Mouse (Mus musculus): ENCODE measurements around the gene Bbc3. TPM values are rescaled to one million over a fixed set of nuclear protein-coding genes. Genes with fewer than 3 reads are reported as not detected.
"Not testable (repeated sequence)": the region's sequence is repeated elsewhere in the genome, so short reads cannot be mapped to it uniquely, and the experiment has no call there.

Gene Bbc3
- polyA plus RNA-seq (2015; fragmentation: Nextera tagmentation; extraction: Ambion mirVana) = 28.9 and 31.7 TPM in 2 replicates

DNA sequence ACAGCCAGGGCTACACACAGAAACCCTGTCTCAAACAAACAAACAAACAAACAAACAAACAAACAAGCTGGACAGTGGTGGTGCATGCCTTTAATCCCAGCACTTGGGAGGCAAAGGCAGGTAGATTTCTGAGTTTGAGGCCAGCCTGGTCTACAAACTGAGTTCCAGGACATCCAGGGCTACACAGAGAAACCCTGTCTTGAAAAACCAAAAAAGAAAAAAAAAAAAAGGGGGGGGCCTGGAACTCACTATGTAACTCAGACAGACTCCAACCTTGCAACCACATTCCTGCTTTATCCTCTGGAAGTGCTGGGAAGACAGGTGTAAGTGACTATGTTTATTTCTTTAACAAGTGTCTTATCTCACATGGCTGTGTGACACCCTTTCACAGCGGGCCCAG, at the start of gene Bbc3:
Gene Bbc3 (plus strand): TSS at position 301 of the 400 bp plus-strand sequence.
- not testable (repeated sequence) for H3K9me3 ChIP-seq; H3K27me3 ChIP-seq; ATAC-seq (ENCODE audit: low FRiP score, low read depth); H3K36me3 ChIP-seq
- Histone ChIP-seq H3K9ac (peak within 1 kb of the TSS; percentile 55), H3K27ac (replicated peaks) (peak within 1 kb of the TSS; percentile 71), H3K4me3 (peak within 1 kb of the TSS; percentile 60), H3K4me2 (peak within 1 kb of the TSS; percentile 99), H3K4me1 (replicated peaks) (peaks cover 43% of the 10 kb centered on the region)
- WGBS = 58% methylated on average over 1 of the region's 1 CpGs

DNA sequence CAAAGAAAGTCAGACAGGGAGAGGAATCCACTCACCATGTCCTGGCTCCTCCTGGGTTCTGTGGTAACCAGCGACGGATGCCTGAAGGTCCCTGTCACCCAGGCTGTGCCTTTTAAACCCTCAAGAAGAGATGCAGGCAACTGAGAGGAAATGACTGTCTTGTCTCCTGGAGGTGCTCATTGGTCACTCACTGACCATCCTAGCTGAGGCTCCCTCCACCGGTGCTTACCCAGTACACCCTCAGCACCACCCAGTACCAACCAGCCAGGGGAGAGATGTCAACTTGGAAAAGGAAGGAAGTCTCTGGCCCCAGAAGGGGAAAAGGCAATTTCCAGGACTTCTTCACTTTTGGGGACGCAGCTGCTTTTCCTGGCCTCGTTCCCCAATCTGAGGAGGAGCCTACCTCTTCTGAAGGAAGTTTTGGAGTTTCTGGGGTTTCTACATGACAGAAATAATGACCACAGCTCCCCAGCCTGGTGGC, 49.0 kb upstream of the Bbc3 start, which contains the start of gene C5ar1:
Gene C5ar1 (minus strand): TSS at position 431 of the 481 bp plus-strand sequence.
- Histone ChIP-seq H3K4me2 (no peak within 1 kb of the TSS), H3K9me3 (no peaks in the 10 kb centered on the region), H3K27me3 (no peaks in the 10 kb centered on the region), H3K4me1 (replicated peaks) (no peaks in the 10 kb centered on the region), H3K27ac (replicated peaks) (no peak within 1 kb of the TSS), H3K36me3 (no peaks in the 10 kb centered on the region), H3K9ac (no peak within 1 kb of the TSS), H3K4me3 (no peak within 1 kb of the TSS)
- no peak for ATAC-seq (ENCODE audit: low FRiP score, low read depth)
- 83% methylated on average over 5 of the region's 5 CpGs for WGBS

DNA sequence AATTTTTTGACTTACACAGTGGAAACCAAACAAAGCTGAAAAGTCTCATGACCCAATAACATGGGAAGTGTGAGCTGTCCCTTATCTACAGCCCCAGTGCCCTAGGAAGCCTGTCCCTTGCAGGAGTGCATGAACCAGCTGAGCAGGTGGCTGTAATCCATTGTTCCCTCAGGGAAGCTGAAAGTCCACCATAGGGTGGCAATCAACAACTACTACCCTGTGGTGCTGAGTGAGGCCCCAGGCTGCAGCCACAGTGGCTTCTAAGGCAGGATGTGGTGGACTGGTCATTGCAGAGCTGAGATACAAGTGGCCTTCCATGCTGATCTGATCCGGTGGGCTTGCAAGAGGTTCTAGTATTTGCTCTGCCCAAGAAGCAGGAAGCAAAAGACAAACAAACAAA, 47.1 kb upstream of the Bbc3 start:
- no peaks in the 10 kb centered on the region for H3K36me3 ChIP-seq
- H3K9ac ChIP-seq = no peak overlapping the region
- H3K4me2 ChIP-seq = no peak overlapping the region
- 76% methylated on average over 1 of the region's 1 CpGs for WGBS
- no peak for ATAC-seq (ENCODE audit: low FRiP score, low read depth)
- H3K9me3 ChIP-seq = no peaks in the 10 kb centered on the region
- H3K27ac ChIP-seq (replicated peaks) = no peak overlapping the region
- no peaks in the 10 kb centered on the region for H3K4me1 ChIP-seq (replicated peaks)
- no peaks in the 10 kb centered on the region for H3K27me3 ChIP-seq
- H3K4me3 ChIP-seq = no peak overlapping the region

DNA sequence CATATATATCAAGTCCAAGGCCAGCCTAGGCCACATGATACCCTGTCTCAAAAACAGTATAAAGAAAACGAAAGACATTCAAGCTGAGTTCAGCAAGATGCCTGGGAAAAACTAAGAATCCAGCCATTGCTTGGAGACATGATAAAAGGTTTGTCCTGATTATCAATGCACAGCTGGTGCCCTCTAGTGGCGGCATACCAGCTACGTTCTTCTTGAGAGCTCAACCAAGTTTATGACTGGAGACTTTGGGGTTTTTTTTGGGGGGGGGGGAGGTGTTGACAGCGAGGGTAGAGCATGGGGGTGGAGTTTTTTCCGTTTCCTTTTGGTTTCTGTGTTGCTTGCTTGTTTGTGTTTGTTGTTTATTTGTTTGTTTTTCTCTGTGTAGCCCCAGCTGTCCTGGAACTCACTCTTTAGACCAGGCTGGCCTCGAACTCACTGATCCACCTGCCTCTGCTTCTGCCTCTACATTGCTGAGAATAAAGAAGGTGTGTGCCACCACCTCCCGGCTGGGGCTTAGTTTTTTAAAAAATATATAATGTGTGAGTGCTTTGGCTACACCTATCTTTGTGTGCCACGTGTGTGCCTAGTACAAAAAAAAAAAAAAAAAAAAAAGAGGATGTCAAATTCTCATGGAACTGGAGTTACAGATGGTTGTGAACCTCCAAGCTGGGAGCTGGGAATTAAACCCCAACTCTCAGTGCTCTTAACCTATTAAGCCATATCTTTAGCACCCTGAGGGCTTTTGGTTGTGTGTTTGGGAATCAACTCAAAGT, 45.0 kb upstream of the Bbc3 start:
- Histone ChIP-seq H3K27me3 (no peaks in the 10 kb centered on the region), H3K4me1 (replicated peaks) (no peaks in the 10 kb centered on the region), H3K4me2 (no peak overlapping the region), H3K36me3 (no peaks in the 10 kb centered on the region), H3K4me3 (no peak overlapping the region), H3K9ac (no peak overlapping the region), H3K9me3 (no peaks in the 10 kb centered on the region), H3K27ac (replicated peaks) (no peak overlapping the region)
- 32% methylated on average over 8 of the region's 8 CpGs for WGBS
- no peak for ATAC-seq (ENCODE audit: low FRiP score, low read depth)

DNA sequence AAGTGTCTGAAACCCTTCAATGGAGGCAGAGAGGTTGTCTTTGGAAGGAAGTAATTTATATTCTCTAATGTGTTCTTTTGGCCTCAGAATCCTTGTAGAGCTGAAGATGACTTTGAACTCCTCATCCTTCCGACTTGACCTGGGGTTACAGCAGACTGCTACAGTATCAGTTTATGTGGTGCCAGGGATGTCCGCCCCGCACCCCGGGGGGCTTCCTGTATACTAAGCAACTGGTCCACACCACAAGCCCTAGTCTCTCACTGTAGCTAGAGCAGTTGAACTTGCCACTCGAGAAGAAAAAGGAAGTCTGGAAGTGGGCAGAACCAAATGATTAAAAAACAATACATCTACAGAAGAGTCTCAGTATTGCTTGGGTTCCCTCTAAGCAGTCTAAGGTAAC, 44.4 kb upstream of the Bbc3 start:
- no peak for ATAC-seq (ENCODE audit: low FRiP score, low read depth)
- Histone ChIP-seq H3K4me1 (replicated peaks) (no peaks in the 10 kb centered on the region), H3K9ac (no peak overlapping the region), H3K9me3 (no peaks in the 10 kb centered on the region), H3K27ac (replicated peaks) (no peak overlapping the region), H3K27me3 (no peaks in the 10 kb centered on the region), H3K4me3 (no peak overlapping the region), H3K4me2 (no peak overlapping the region), H3K36me3 (no peaks in the 10 kb centered on the region)
- 75% methylated on average over 5 of the region's 5 CpGs for WGBS

DNA sequence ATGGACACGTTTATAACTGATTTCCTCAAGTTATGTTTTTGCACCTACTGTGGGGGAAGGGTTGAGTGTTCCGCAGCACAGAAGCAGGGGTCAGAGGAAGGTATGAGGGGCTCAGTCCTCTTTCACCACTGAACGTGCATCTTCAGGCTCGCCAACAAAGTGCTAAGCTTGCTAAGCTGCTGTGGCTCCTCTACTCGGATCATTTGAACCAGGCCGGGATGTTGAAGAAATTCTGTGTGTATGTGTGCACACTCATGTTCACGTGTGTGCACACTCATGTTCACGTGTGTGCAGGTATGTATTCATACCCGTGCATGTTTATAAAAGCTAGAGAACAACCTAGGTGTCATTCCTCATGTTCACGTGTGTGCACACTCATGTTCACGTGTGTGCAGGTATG, 42.3 kb upstream of the Bbc3 start:
- H3K4me3 ChIP-seq = no peak overlapping the region
- H3K4me2 ChIP-seq = no peak overlapping the region
- peaks cover 10% of the 10 kb centered on the region for H3K4me1 ChIP-seq (replicated peaks)
- WGBS = 89% methylated on average over 11 of the region's 11 CpGs
- no peaks in the 10 kb centered on the region for H3K36me3 ChIP-seq
- no peaks in the 10 kb centered on the region for H3K27me3 ChIP-seq
- H3K9ac ChIP-seq = no peak overlapping the region
- no peak overlapping the region for H3K27ac ChIP-seq (replicated peaks)
- H3K9me3 ChIP-seq = no peaks in the 10 kb centered on the region
- ATAC-seq (ENCODE audit: low FRiP score, low read depth) = no peak

DNA sequence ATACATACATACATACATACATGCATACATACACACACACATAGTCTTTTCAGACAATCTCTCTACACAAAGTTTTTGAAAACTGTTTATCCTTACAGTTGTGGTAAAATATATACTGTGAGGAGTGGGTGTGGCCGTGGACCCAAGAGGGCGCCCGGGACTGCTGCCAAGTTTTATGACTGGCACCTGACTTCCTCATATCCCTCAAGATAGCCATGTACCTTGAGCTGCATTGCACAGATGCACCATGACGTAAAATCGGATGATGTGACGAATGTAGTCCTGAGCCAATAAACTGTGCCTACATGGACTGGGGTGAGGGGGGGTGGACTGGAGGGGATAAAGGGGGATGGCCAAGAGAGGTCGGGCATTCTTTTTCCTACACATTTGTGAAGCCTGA, 41.6 kb upstream of the Bbc3 start:
- 79% methylated on average over 7 of the region's 7 CpGs for WGBS
- not testable (repeated sequence) for H3K9ac ChIP-seq; H3K4me2 ChIP-seq; H3K4me3 ChIP-seq; H3K9me3 ChIP-seq; ATAC-seq (ENCODE audit: low FRiP score, low read depth); H3K36me3 ChIP-seq; H3K27ac ChIP-seq (replicated peaks); H3K27me3 ChIP-seq
- peaks cover 18% of the 10 kb centered on the region for H3K4me1 ChIP-seq (replicated peaks)

DNA sequence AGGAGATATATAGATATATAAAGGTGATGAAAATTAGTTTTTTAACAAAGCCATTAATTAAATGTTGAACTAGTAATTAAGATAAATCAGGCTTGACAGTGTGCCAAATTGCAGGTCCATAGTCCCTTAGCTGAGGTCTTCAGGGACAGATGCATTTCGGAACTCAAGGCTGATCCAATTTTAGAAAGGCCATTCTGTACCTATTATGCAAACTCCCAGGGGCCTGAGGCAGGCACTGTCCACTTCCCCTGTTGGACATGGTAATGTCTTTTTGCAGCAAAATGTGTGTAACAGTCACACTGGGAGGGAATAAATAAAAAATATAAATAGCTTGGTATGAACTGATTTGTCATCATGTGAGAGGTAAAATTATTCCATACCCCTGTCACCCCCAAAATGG, 37.1 kb upstream of the Bbc3 start:
- Histone ChIP-seq H3K9ac (no peak overlapping the region), H3K27me3 (no peaks in the 10 kb centered on the region), H3K4me1 (replicated peaks) (peaks cover 37% of the 10 kb centered on the region), H3K9me3 (no peaks in the 10 kb centered on the region), H3K36me3 (peaks cover 8% of the 10 kb centered on the region), H3K27ac (replicated peaks) (no peak overlapping the region), H3K4me2 (peak overlapping the region; percentile 84), H3K4me3 (peak overlapping the region; percentile 83)
- ATAC-seq (ENCODE audit: low FRiP score, low read depth) = no peak
- WGBS = 26% methylated on average over 1 of the region's 1 CpGs

DNA sequence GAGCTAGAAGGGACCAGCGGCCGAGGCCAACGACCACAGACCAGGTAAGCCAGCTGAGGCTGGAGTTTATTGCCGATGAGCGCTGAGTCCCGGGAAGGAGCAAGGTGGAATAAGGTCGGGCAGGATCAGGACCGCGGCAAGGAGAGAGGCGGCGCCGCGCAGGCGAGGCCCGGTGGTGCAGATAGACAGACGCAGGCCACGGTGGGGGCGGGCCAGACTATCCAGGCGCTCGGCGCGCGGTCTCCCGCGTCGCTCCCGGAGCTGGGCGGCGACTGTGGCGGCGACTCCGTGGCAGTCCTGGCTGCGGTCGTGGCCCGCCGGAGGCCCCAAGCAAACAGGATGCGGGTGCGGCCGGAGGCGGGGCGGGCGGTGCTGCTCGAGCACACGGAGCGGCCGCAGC, 35.5 kb upstream of the Bbc3 start:
- H3K9me3 ChIP-seq = no peaks in the 10 kb centered on the region
- under 1% methylated on average over 40 of the region's 46 CpGs for whole genome bisulfite sequencing
- no peaks in the 10 kb centered on the region for H3K27me3 ChIP-seq
- peak overlapping the region; percentile 84 for H3K4me2 ChIP-seq
- peaks cover 13% of the 10 kb centered on the region for H3K36me3 ChIP-seq
- ATAC-seq (ENCODE audit: low FRiP score, low read depth) = peak; percentile 74
- H3K4me1 ChIP-seq (replicated peaks) = peaks cover 37% of the 10 kb centered on the region
- peak overlapping the region; percentile 81 for H3K9ac ChIP-seq
- peak overlapping the region; percentile 96 for H3K27ac ChIP-seq (replicated peaks)
- peak overlapping the region; percentile 83 for H3K4me3 ChIP-seq

DNA sequence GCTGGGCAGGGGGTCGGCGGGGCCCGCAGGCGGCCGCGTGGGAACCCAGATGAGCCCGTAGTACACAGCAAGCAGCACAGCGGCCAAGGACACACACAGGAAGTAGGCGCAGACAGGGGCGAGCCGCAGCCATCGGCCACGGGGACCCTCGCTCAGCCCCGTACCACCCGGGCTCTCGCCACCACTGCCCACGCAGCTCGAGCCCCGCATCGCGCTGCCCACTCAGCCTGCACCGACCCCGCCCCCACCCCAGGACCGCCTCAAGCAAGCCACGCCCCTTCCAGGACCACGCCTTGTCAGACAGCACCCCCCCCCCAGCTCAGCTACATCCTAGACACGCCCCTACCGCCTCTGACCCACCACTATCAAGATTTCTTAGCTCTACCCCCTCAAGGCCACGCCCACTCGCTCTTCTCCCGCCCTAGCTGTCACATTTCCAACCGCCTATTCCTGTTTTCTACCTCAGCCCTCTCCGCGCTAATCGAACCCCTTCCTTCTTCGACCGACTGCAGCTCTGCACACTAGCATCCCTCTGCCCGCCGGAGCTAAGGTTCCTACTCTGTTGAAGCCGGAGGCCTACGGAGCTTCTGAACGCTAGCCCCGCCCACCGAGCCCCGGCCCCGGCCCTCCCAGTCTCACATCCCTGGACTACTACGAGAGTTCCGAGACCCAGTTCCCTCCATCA, 35.0 kb upstream of the Bbc3 start, which contains the start of gene Inafm1:
Gene Inafm1 (minus strand): TSS at position 537 of the 685 bp plus-strand sequence.
- H3K4me3 ChIP-seq = peak within 1 kb of the TSS; percentile 83
- ATAC-seq (ENCODE audit: low FRiP score, low read depth) = peak; percentile 89
- H3K27me3 ChIP-seq = no peaks in the 10 kb centered on the region

DNA sequence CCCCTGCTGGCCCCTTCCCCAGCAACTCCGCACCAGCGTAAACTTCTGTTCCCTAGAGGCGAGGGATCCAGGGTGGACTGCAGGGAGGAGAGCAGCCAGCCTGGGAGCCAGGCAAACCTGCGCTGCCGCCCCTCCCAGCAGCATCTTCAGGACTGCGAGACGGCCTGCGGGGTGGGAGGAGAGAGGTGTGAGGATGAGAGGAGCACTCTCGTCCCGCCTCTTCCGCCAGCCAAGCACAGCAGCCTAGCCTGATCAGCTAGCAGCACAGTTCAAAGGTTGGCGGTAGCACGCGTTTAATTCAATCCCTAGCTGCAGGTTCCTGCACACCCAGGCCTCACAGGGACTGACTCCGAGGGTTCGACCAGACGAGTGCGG, 34.4 kb upstream of the Bbc3 start:
- H3K4me3 ChIP-seq = peak overlapping the region; percentile 83
- H3K27me3 ChIP-seq = no peaks in the 10 kb centered on the region
- H3K9me3 ChIP-seq = no peaks in the 10 kb centered on the region
- under 1% methylated on average over 17 of the region's 18 CpGs for whole genome bisulfite sequencing
- H3K9ac ChIP-seq = peak overlapping the region; percentile 81
- H3K4me2 ChIP-seq = peak overlapping the region; percentile 84
- peak overlapping the region; percentile 96 for H3K27ac ChIP-seq (replicated peaks)
- ATAC-seq (ENCODE audit: low FRiP score, low read depth) = peak; percentile 69
- H3K4me1 ChIP-seq (replicated peaks) = peaks cover 37% of the 10 kb centered on the region
- H3K36me3 ChIP-seq = peaks cover 19% of the 10 kb centered on the region

More for the DNA sequence above, 35.0 kb upstream of the Bbc3 start, which contains the start of gene Inafm1:
- peaks cover 37% of the 10 kb centered on the region for H3K4me1 ChIP-seq (replicated peaks)
- peaks cover 16% of the 10 kb centered on the region for H3K36me3 ChIP-seq
- peak within 1 kb of the TSS; percentile 81 for H3K9ac ChIP-seq
- H3K9me3 ChIP-seq = no peaks in the 10 kb centered on the region
- peak within 1 kb of the TSS; percentile 84 for H3K4me2 ChIP-seq
- peak within 1 kb of the TSS; percentile 96 for H3K27ac ChIP-seq (replicated peaks)
- WGBS = 2% methylated on average over 22 of the region's 49 CpGs
